Mouse (Mus musculus) limb, embryonic 10.5 days (tissue): ENCODE data around the gene Cfap74. TPM values are rescaled to one million over a fixed set of nuclear protein-coding genes. Genes with fewer than 3 reads are reported as not detected.

Source experiments
- DNase-seq: peaks from one replicate; pipeline ENCODE4 v3.0.0-alpha.2; 2017; ENCODE audit warnings: low spot score
- H3K27ac ChIP-seq: fragments of 300-500 bp; sonication (generic); 2 replicates; pipeline ENCODE4 v1.5.1; 2016; ENCODE audit warnings: mild to moderate bottlenecking
- H3K27me3 ChIP-seq: fragments of 300-500 bp; sonication (generic); 2 replicates; pipeline ENCODE4 v1.6.1; 2016; ENCODE audit warnings: low read depth, mild to moderate bottlenecking; ENCODE audit not compliant: poor library complexity, severe bottlenecking
- H3K36me3 ChIP-seq: fragments of 300-500 bp; sonication (generic); 2 replicates; pipeline ENCODE4 v1.6.1; 2016; ENCODE audit warnings: mild to moderate bottlenecking, moderate library complexity
- H3K4me1 ChIP-seq: fragments of 300-500 bp; sonication (generic); 2 replicates; pipeline ENCODE4 v1.6.1; 2016
- H3K4me3 ChIP-seq: fragments of 300-500 bp; sonication (generic); 2 replicates; pipeline ENCODE4 v1.5.1; 2016; ENCODE audit warnings: mild to moderate bottlenecking, moderate library complexity
- H3K9me3 ChIP-seq: fragments of 300-500 bp; sonication (generic); replicated peaks from 2 replicates; pipeline ENCODE4 v1.6.1; 2016; ENCODE audit warnings: mild to moderate bottlenecking
- WGBS: fragments of 180-500 bp; shearing (Covaris S2); methylation state at CpG from one replicate; pipeline ENCODE4 v1.1.7; 2016; 5-methylcytosine and 5-hydroxymethylcytosine counted together
- polyA plus RNA-seq: library from polyadenylated mRNA; unstranded; fragments of >200 nt; fragmentation: Nextera tagmentation; extraction: Ambion mirVana; gene quantifications from 2 replicates; pipeline ENCODE4 v1.2.1, GENCODE M21; 2016

Cfap74 gene
- polyA plus RNA-seq, 1 experiment from 2014 or later: 6.4 TPM

GRCm38 (mm10) chr4:155494891-155495290 lies 85.9 kb downstream of the Cfap74 start:
- Histone ChIP-seq H3K4me3 (peak overlapping the region; percentile 15; the same call in 1 of the 2 replicates), H3K4me1 (peaks cover 22% of the 10 kb centered on the region)

GRCm38 (mm10) chr4:155497963-155498362 lies 89.0 kb downstream of the Cfap74 start:
- WGBS: 93% methylated on average over 3 of the region's 3 CpGs
- H3K27ac ChIP-seq: no peak overlapping the region
- no peak for DNase-seq
- H3K4me3 ChIP-seq: no peak overlapping the region
- H3K36me3 ChIP-seq: peaks cover 37% of the 10 kb centered on the region
- peaks cover 10% of the 10 kb centered on the region for H3K4me1 ChIP-seq
- no peaks in the 10 kb centered on the region for H3K9me3 ChIP-seq
- H3K27me3 ChIP-seq: no peaks in the 10 kb centered on the region

More at GRCm38 (mm10) chr4:155494891-155495290, 85.9 kb downstream of the Cfap74 start:
- no peak overlapping the region for H3K27ac ChIP-seq
- 87% methylated on average over 4 of the region's 4 CpGs for WGBS
- H3K9me3 ChIP-seq: no peaks in the 10 kb centered on the region
- H3K27me3 ChIP-seq: no peaks in the 10 kb centered on the region
- H3K36me3 ChIP-seq: peaks cover 27% of the 10 kb centered on the region
- no peak for DNase-seq

GRCm38 (mm10) chr4:155501126-155501525 lies 92.1 kb downstream of the Cfap74 start:
- H3K9me3 ChIP-seq: no peaks in the 10 kb centered on the region
- WGBS: 83% methylated on average over 2 of the region's 2 CpGs
- H3K36me3 ChIP-seq: peaks cover 47% of the 10 kb centered on the region

GRCm38 (mm10) chr4:155505067-155505466 lies 96.1 kb downstream of the Cfap74 start:
- Histone ChIP-seq H3K27me3 (no peaks in the 10 kb centered on the region), H3K4me3 (no peak overlapping the region), H3K36me3 (peaks cover 38% of the 10 kb centered on the region), H3K4me1 (0 out of 2 replicates have a peak, but pooled peaks cover 2% of the 10 kb centered on the region), H3K9me3 (no peaks in the 10 kb centered on the region), H3K27ac (no peak overlapping the region)
- no peak for DNase-seq
- WGBS: 79% methylated on average over 8 of the region's 8 CpGs

More at GRCm38 (mm10) chr4:155501126-155501525, 92.1 kb downstream of the Cfap74 start:
- DNase-seq: no peak
- H3K27me3 ChIP-seq: no peaks in the 10 kb centered on the region
- H3K4me3 ChIP-seq: no peak overlapping the region
- H3K4me1 ChIP-seq: 0 out of 2 replicates have a peak, but pooled peaks cover 2% of the 10 kb centered on the region
- no peak overlapping the region for H3K27ac ChIP-seq

- 89% methylated on average over 5 of the region's 5 CpGs for WGBS
- Histone ChIP-seq H3K4me3 (no peak overlapping the region), H3K27ac (no peak overlapping the region), H3K27me3 (no peaks in the 10 kb centered on the region), H3K36me3 (peaks cover 38% of the 10 kb centered on the region), H3K9me3 (no peaks in the 10 kb centered on the region), H3K4me1 (0 out of 2 replicates have a peak, but pooled peaks cover 2% of the 10 kb centered on the region)
- no peak for DNase-seq
Observed at GRCm38 (mm10) chr4:155505671-155506295, 96.8 kb downstream of the Cfap74 start.

- H3K27me3 ChIP-seq: no peaks in the 10 kb centered on the region
- H3K4me3 ChIP-seq: no peak overlapping the region
- WGBS: 92% methylated on average over 4 of the region's 4 CpGs
- H3K36me3 ChIP-seq: peaks cover 28% of the 10 kb centered on the region
- no peak overlapping the region for H3K27ac ChIP-seq
- no peaks in the 10 kb centered on the region for H3K9me3 ChIP-seq
- H3K4me1 ChIP-seq: no peaks in the 10 kb centered on the region
- DNase-seq: no peak
Observed at GRCm38 (mm10) chr4:155508614-155509013, 99.6 kb downstream of the Cfap74 start.

GRCm38 (mm10) chr4:155510981-155511380 lies 102.0 kb downstream of the Cfap74 start:
- DNase-seq: no peak
- WGBS: 89% methylated on average over 1 of the region's 1 CpGs
- peaks cover 34% of the 10 kb centered on the region for H3K36me3 ChIP-seq
- no peak overlapping the region for H3K27ac ChIP-seq
- H3K9me3 ChIP-seq: no peaks in the 10 kb centered on the region
- H3K4me1 ChIP-seq: no peaks in the 10 kb centered on the region
- no peak overlapping the region for H3K4me3 ChIP-seq
- H3K27me3 ChIP-seq: no peaks in the 10 kb centered on the region

GRCm38 (mm10) chr4:155514810-155515209 lies 105.8 kb downstream of the Cfap74 start:
- no peaks in the 10 kb centered on the region for H3K4me1 ChIP-seq
- no peaks in the 10 kb centered on the region for H3K9me3 ChIP-seq
- H3K4me3 ChIP-seq: no peak overlapping the region
- H3K36me3 ChIP-seq: peaks cover 49% of the 10 kb centered on the region
- DNase-seq: no peak
- no peak overlapping the region for H3K27ac ChIP-seq
- 91% methylated on average over 2 of the region's 2 CpGs for WGBS
- H3K27me3 ChIP-seq: no peaks in the 10 kb centered on the region

Other genes with a start within 250 kb of the Cfap74 start
- gene Ski, start 186.6 kb upstream of the Cfap74 start, polyA plus RNA-seq: 9.6 and 10.6 TPM in 2 replicates
- 104 and 107 TPM in 2 replicates for gene Faap20, start 159.4 kb upstream of the Cfap74 start, polyA plus RNA-seq
- 8.4 and 9.3 TPM in 2 replicates for gene Prkcz, start 47.8 kb upstream of the Cfap74 start, polyA plus RNA-seq
- gene Gabrd, start 11.1 kb upstream of the Cfap74 start, polyA plus RNA-seq: not detected in 2 replicates
- gene Tmem52, start 59.9 kb downstream of the Cfap74 start, polyA plus RNA-seq: not detected in 2 replicates
- gene Gnb1, start 82.2 kb downstream of the Cfap74 start, polyA plus RNA-seq: 583 and 605 TPM in 2 replicates
- 116 and 119 TPM in 2 replicates for gene Nadk, start 153.2 kb downstream of the Cfap74 start, polyA plus RNA-seq
- 12.2 and 13.6 TPM in 2 replicates for gene Slc35e2, start 192.2 kb downstream of the Cfap74 start, polyA plus RNA-seq
- gene Cdk11b, start 215.7 kb downstream of the Cfap74 start, polyA plus RNA-seq: 74.1 and 74.8 TPM in 2 replicates
- gene Gm10563, start 236.2 kb downstream of the Cfap74 start, polyA plus RNA-seq: not detected in 2 replicates
- gene Mmp23, start 244.2 kb downstream of the Cfap74 start, polyA plus RNA-seq: 8.4 and 10.4 TPM in 2 replicates